Mouse (Mus musculus) heart, adult 2 months (tissue): ENCODE results near the gene Mybpc1.

Experiments
- CTCF ChIP-seq: fragments of 200-600 bp; IDR thresholded peaks from 2 replicates; pipeline ENCODE4 v1.8.1; 2022; ENCODE audit warnings: antibody characterized with exemption, mild to moderate bottlenecking, moderate library complexity
- EP300 ChIP-seq: fragments of 200-500 bp; IDR thresholded peaks from 2 replicates; pipeline ENCODE4 v1.6.1; 2011; ENCODE audit warnings: low read depth, low read length, control low read depth; ENCODE audit not compliant: insufficient read depth
- POLR2A ChIP-seq: fragments of 200-500 bp; IDR thresholded peaks from 2 replicates; pipeline ENCODE4 v1.6.1; 2011; ENCODE audit warnings: mild to moderate bottlenecking, low read depth, low read length, control low read depth; ENCODE audit not compliant: insufficient read depth

DNA sequence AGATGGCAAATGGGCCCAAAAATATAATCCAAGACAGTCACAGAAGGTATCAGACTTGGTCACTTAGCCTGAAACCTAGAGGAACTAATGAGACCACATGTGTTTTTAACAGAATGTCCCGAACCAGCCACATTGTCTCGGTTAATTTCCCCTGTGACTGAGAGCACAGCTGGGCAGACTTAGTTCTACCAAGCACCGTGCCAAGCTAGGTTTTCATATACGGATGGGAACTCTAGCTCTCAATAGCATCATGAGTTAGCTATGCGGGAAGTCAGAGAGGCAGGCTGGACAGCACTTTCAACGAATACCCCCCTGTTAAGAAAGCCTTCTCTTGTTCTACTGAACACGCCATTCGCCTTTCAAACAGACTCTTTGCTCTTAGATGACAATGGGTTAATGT, 1.1 kb upstream of the Mybpc1 start:
- no peak for TF ChIP-seq EP300
- no peak for TF ChIP-seq POLR2A
- no peak for TF ChIP-seq CTCF
